Mouse (Mus musculus): ENCODE data around the gene Tnik. TPM values are rescaled to one million over a fixed set of nuclear protein-coding genes. Genes with fewer than 3 reads are reported as not detected.

Gene Tnik
- total RNA-seq, 2 experiments from 2014 or later: 38.8 to 42.7 TPM

GRCm38 (mm10) chr3:28680851-28681250 is 417.8 kb downstream of the Tnik start:
- no peak for TF ChIP-seq CTCF (IDR thresholded peaks at IDR 0.05)
- DNase-seq: no peak
- Histone ChIP-seq H3K4me3 (no peak overlapping the region), H3K27ac (no peak overlapping the region)
- intact Hi-C loops (cut with DNase I): no loop called here

GRCm38 (mm10) chr3:28681866-28682265 is 418.9 kb downstream of the Tnik start:
- DNase-seq: no peak
- intact Hi-C loops (cut with DNase I): no loop called here
- Histone ChIP-seq H3K27ac (no peak overlapping the region), H3K4me3 (no peak overlapping the region)
- no peak for TF ChIP-seq CTCF (IDR thresholded peaks at IDR 0.05)

GRCm38 (mm10) chr3:28682411-28682810 is 419.4 kb downstream of the Tnik start:
- no peak for DNase-seq
- no peak overlapping the region for H3K4me3 ChIP-seq
- H3K27ac ChIP-seq: no peak overlapping the region
- TF ChIP-seq CTCF (IDR thresholded peaks at IDR 0.05): no peak
- intact Hi-C loops (cut with DNase I): no loop called here

GRCm38 (mm10) chr3:28685510-28685909 is 422.5 kb downstream of the Tnik start:
- Histone ChIP-seq H3K4me3 (no peak overlapping the region), H3K27ac (no peak overlapping the region)
- TF ChIP-seq CTCF (IDR thresholded peaks at IDR 0.05): no peak
- DNase-seq: no peak
- intact Hi-C loops (cut with DNase I): no loop called here

- Histone ChIP-seq H3K4me3 (no peak overlapping the region), H3K27ac (no peak overlapping the region)
- TF ChIP-seq CTCF (IDR thresholded peaks at IDR 0.05): no peak
- intact Hi-C loops (cut with DNase I): no loop called here
- no peak for DNase-seq
Measured at GRCm38 (mm10) chr3:28694811-28695210, 431.8 kb downstream of the Tnik start.

- H3K4me3 ChIP-seq: peak overlapping the region; percentile 38
- intact Hi-C loops (cut with DNase I): loop anchor here (2.0 kb wide), 1 partner anchor 53 kb away; no protein-coding TSS in a partner anchor
- TF ChIP-seq CTCF (IDR thresholded peaks at IDR 0.05): no peak
- no peak overlapping the region for H3K27ac ChIP-seq
- DNase-seq: no peak
Measured at GRCm38 (mm10) chr3:28695608-28696007, 432.6 kb downstream of the Tnik start.

GRCm38 (mm10) chr3:28696162-28696561 is 433.1 kb downstream of the Tnik start:
- intact Hi-C loops (cut with DNase I): loop anchor here (2.0 kb wide), 1 partner anchor 53 kb away; no protein-coding TSS in a partner anchor
- peak; percentile 53 for DNase-seq
- TF ChIP-seq CTCF (IDR thresholded peaks at IDR 0.05): no peak
- Histone ChIP-seq H3K27ac (no peak overlapping the region), H3K4me3 (peak overlapping the region; percentile 38)

- no peak for DNase-seq
- Histone ChIP-seq H3K27ac (no peak within 1 kb of the TSS), H3K4me3 (no peak within 1 kb of the TSS)
- no peak for TF ChIP-seq CTCF (IDR thresholded peaks at IDR 0.05)
- intact Hi-C loops (cut with DNase I): loop anchor here (2.0 kb wide), 1 partner anchor 51 kb away; no protein-coding TSS in a partner anchor
Measured at GRCm38 (mm10) chr3:28697797-28698196, 434.8 kb downstream of the Tnik start, which contains the start of gene Slc2a2. TSS of gene Slc2a2 (plus strand) at chr3:28697903.

GRCm38 (mm10) chr3:28699601-28700000 is 436.6 kb downstream of the Tnik start:
- Histone ChIP-seq H3K4me3 (no peak overlapping the region), H3K27ac (no peak overlapping the region)
- TF ChIP-seq CTCF (IDR thresholded peaks at IDR 0.05): no peak
- intact Hi-C loops (cut with DNase I): no loop called here
- DNase-seq: no peak

GRCm38 (mm10) chr3:28705522-28706137 is 442.6 kb downstream of the Tnik start:
- H3K27ac ChIP-seq: no peak overlapping the region
- H3K4me3 ChIP-seq: no peak overlapping the region
- TF ChIP-seq CTCF (IDR thresholded peaks at IDR 0.05): no peak
- DNase-seq: no peak
- intact Hi-C loops (cut with DNase I): no loop called here

GRCm38 (mm10) chr3:28706736-28707135 is 443.7 kb downstream of the Tnik start:
- Histone ChIP-seq H3K27ac (no peak overlapping the region), H3K4me3 (no peak overlapping the region)
- no peak for DNase-seq
- intact Hi-C loops (cut with DNase I): no loop called here
- no peak for TF ChIP-seq CTCF (IDR thresholded peaks at IDR 0.05)

GRCm38 (mm10) chr3:28709740-28710139 is 446.7 kb downstream of the Tnik start:
- TF ChIP-seq CTCF (IDR thresholded peaks at IDR 0.05): peak; percentile 58
- intact Hi-C loops (cut with DNase I): loop anchor here (5.0 kb wide), 1 partner anchor 38 kb away; no protein-coding TSS in a partner anchor
- Histone ChIP-seq H3K4me3 (no peak overlapping the region), H3K27ac (no peak overlapping the region)
- no peak for DNase-seq

- no peak for DNase-seq
- intact Hi-C loops (cut with DNase I): loop anchor here (5.0 kb wide), 1 partner anchor 33 kb away; no protein-coding TSS in a partner anchor
- no peak for TF ChIP-seq CTCF (IDR thresholded peaks at IDR 0.05)
- no peak overlapping the region for H3K27ac ChIP-seq
- no peak overlapping the region for H3K4me3 ChIP-seq
Measured at GRCm38 (mm10) chr3:28713913-28714698, 451.1 kb downstream of the Tnik start.
